Mouse (Mus musculus): ENCODE data around the gene Adamts20.

Adamts20 gene

DNA sequence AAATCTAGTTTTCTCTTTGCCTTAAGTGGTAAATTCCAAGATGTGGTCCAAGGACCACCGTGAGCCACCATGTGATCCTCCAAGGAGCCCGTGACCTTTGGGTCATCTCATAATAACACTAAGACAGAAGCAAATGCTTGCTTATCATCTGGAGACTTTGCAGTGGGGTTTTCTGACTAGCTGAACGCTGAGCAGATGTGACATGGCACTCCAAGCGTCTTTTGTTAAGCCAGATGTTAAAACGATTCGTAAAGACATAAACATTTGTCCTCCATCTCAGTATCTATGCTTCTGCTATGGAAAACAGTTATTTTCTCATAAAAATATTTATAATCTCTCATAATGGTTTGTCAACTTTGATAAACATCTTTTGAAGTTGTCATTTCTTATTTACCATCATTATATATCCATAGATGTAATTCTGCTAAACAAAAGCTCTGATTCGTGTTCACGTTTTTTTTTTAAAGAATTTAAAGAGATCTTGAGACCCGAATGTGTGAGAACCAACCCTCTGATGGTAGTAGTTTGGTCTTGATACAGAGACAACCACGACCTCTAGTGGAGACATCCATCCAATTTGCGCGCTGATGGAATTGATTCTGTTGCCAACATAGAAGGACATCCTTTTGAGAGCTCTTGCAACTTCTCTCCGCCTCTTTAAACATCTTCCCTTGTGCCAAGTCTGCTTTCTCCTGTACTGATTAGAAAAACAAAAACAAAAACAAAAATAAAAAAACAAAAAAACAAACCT lies 212.1 kb downstream of the Adamts20 start:
- no peak for DNase-seq (ENCODE audit: low spot score in 2 of 2)

DNA sequence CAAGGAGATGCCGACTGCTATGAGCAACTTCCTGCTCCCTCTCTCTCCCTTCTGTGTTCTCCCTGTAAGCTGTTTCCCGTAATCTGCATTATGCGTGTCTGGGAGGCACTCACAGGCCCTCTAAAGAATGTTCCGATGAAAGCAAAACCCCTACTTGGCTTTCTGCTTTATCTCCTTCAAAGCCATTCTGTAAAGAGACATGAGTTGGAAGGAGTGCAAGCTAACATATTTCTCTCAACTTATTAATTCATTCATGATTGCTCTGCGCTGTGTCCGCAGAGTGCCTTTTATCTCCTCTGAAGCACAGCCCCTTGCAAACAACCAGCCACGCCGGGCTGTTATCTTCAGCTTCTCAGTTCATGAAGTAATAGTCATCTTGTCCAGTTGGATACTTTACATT lies 215.5 kb downstream of the Adamts20 start:
- DNase-seq (ENCODE audit: low spot score in 2 of 2) = no peak

DNA sequence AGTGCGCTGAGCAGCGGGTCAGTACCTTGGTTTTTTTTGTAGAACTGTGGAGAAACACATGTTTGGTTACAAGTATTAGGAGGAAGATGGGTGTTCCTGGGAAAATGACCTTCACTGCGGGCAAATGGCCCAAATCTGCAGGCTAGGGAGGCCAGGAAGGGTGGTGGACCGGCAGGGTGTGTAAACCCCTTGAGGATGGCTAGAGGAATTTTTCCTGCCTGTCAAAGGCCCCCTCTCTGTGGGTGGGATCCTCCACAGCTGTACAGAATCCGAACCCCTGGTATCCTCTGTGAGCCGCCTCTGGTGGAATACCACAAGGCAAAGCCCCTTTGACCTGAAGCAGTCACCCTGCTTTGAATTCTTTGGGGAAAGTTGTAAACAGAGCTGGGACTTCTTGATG lies 216.8 kb downstream of the Adamts20 start:
- no peak for DNase-seq (ENCODE audit: low spot score in 2 of 2)

DNA sequence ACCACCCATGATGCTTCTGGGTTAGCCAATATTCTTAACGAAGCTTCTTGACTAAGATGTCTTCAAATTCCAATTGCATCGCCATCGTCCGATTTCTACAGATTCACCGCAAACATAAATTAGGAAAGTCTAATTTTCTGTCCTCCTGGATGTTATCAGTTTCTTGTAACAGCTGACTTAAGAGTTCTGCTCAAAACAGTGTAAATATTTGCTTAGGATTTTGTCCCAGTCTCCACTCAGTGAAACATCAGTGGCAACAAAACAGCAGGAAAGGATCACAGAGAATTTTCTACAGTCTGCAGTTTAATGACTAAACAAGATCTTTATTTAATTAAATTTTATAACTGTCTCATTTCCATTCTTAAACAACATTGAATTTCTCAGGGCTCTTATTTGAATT lies 218.5 kb downstream of the Adamts20 start:
- DNase-seq (ENCODE audit: low spot score in 2 of 2) = no peak

DNA sequence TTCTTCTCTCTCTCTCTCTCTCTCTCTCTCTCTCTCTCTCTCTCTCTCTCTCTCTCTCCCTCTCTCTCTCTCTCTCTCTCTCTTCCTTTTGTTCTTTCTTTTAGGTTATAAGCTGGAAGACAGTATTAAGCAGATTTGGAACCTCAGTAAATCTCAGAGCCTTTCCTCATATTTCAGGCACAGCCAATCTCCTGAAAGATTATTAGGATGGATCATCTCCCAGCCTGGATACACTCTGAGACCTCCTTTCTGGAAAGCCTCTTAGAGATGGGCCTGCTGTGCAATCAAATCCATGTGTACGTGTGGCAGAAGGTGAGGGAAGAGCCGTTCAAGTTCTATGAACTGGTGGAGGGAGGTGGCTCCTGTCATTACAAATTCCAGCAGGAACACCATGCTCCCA lies 220.9 kb downstream of the Adamts20 start:
- DNase-seq (ENCODE audit: low spot score in 2 of 2) = no peak

DNA sequence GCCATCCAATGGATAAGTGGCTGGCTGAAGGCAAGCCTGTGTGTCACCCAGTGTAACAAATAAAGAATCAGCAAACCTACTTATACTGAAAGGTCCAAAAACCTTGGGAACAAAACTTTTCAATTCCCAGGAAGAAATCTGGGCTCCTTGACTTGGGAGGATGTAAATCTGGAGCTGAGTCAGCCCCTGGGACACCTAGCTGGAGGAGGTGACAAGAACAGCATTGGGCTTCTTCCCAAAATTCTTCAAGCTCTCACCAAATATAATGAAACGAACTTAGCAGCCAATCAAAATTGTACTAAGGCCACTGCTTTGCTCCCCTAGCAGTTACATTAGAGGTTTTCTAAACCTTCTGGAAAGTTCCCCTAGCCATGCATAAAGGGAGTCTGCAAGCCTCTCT lies 223.1 kb downstream of the Adamts20 start:
- no peak for DNase-seq (ENCODE audit: low spot score in 2 of 2)

DNA sequence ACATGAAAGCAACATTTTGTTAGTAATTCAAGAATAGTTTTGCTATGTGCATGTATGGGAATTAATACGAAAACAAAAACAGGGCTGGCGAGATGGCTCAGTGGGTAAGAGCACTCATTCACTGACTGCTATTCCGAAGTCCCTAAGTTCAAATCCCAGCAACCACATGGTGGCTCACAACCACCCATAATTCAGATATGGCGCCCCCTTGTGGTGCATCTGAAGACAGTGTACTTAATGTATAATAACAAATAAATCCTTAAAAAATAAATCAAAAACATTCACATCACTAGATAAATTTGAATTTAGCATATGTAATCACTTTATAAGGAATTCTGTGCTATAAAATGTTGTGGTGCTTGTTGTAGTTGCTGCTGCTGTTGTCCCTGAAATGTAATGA lies 225.6 kb downstream of the Adamts20 start:
- no peak for DNase-seq (ENCODE audit: low spot score in 2 of 2)

DNA sequence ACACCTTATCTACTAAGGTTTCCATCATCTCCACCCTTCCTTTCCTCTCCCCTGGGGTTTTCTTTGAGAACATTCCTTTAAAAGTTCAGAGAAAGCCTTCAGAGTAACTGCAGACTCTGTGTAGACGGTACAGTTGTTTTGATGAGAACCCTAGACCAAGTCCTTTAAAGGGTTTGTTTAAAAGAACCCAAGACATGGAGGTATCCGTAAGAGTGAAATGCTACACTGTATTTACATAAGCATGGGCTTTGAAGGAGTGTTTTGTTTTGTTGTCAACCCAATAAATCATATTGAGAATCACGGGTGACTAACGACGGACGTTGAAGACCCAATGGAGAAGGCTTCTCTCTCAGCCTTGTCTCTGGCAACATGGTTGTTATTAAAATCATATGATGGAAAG lies 226.1 kb downstream of the Adamts20 start:
- no peak for DNase-seq (ENCODE audit: low spot score in 2 of 2)

DNA sequence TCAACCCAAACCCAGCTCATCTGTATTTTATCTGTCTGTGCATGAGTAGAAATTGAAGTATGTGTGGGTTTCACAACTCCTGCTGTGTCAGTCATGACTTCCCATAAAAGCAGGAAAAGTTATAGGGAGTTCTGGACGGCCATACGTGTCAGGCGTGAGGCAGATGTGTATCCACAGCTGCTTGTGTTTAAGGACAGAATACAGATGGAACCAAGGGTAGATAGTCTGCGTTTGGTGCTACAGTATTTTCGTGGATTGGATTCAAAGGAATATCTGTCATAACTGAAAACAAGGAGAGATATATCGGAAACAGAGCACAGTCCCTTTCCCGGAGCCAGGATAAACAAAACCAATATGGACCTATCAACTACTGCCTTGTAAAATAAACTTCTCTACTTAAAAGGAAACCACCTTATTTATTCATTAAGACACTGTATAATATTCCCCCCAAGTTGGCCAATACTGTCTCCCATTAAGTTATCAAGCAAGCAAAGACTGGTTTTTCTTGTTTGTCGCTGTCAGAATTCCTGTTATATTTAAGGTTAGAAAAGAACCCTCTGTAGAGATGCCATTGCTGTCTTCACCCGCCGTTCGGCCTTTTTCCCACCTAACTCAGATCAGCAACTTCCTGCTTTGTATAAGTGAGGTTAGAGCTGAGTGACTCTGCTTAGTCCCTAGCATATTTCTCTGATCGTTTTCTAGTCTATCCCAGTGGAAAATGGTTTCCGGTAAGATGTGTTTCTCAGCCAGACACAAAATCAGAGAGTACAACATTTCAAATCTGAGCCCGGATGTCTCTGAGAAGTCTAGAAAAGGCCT lies 227.0 kb downstream of the Adamts20 start:
- DNase-seq (ENCODE audit: low spot score in 2 of 2) = no peak

DNA sequence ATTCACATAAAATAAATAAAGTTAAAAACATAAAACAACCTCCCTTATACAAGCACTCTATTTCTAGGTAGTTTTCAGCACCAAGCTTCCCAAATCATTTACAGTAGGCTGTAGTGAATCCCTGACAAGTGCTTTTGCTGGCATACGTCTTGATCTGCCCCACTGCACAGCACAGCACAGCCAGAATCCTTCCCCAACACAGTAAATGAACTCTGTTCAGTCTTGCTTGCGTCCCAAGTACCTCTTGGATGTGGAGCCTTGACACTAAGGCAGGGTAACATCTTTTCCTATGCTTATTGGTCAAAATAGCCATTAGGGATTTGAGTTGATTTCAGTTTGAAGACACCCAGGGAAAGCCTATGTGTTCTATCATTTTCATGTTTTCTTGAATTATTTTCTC lies 228.5 kb downstream of the Adamts20 start:
- no peak for DNase-seq (ENCODE audit: low spot score in 2 of 2)

DNA sequence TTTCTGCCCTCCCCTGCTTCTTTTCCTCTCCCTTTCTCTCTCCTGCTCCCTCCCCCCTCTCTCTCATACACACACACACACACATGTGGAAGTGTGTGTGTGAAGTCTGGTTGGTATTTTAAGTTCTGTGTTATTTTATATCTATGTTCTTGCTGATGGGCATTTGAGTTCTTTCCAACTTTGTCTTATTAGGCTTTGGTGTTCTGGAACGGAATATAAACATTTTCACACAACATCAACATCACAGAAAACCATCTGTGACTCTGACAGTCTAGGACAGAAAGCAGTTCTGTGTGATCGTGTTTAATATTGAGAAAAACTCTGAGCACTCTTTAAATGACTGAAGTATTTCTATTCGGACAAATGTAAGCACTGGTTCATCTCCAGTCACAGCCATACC lies 229.1 kb downstream of the Adamts20 start:
- no peak for DNase-seq (ENCODE audit: low spot score in 2 of 2)

DNA sequence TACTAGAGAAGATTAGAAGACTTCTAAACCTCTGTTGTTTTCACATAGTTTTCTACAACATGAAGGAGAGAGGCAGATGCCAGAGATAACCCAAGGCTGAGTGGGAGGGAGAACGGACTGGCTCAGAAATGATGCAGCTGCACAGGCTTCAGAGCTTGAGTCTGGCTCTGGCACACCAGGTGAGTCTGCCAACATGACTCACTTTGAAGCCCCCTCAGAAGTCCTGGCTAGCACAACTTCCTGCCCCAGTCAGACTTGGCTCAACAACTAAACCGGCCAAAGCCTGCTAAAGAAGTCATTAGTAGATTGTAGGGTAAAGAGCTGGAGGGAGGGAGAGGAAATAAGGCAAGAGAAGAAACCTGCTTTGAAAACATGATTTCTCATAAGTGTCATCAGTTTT lies 230.0 kb downstream of the Adamts20 start:
- DNase-seq (ENCODE audit: low spot score in 2 of 2) = no peak

DNA sequence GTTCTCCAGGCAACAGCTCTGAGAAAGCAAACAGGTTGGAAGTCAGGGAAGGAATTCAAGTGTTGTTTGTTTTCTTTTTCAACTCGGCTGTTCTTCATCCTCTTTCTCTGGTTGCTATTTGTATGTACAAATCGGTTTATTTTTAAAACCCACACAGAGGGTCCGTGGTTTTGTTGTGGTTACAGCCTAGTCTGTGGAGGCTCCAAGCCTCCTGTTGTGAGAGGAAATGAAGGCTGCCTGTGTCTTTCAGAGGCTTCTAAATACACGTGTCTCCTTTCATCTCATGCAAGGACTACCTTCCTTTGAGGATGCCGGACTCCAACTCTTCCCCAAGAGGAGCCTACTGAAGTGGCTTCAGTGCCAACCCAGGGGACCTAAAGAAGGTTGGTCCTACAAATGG lies 234.0 kb downstream of the Adamts20 start:
- no peak for DNase-seq (ENCODE audit: low spot score in 2 of 2)

DNA sequence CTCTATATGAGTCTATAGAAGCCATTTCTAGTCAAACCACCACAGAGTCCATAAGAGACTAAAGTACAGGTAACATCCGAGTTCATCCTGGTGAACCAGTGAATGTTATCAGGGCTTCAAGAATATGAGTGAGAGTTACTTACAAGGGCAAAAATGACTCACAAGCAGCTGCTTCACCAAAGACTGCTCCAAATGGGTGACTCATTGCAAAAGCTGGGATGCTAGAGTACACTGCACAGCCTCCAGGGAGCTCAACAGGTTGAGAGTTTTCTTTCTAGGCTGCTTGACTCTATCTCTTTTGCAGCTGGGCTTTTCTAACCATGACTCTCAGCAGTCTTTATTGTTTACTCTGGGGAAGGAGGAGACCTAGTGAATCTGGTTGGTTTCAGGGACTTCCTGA lies 237.8 kb downstream of the Adamts20 start:
- DNase-seq (ENCODE audit: low spot score in 2 of 2) = no peak

DNA sequence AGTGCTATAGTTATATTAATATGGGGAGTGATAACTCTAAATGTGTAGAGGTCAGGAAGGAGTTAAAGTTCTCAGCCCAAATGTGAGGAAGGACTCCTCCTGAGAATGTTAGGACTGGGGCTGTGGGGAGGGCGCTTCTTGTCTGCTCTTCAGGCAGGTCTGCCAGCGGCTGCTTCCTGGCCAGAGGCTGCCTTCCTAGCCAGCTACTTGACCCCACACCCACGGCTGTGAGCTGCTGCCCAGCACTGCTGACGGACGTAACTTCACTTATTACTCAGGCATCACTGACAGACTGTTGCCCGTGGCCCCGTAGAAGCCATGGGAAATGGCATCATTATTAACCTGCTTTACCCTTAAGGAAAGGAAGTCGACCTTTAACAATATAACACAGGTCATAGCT lies 242.1 kb downstream of the Adamts20 start:
- no peak for DNase-seq (ENCODE audit: low spot score in 2 of 2)

DNA sequence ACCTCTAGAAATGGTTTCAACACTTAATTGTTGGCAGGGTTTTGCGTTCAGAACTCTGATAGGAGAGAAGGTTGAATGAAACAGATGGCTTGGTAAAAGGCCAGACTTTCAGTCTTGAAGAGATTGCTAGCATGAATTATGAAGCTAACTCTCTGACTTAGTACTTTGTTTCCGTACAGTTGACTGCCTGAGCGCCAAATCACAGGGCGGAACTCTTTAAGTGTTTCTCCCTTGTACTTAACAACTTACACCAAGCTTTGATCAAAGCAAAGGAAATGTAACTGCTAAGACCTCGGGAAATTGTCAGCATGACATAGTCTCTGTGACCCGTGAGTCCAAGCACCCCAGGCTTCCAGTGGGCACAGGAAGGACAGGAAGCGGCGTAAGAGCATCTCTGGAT lies 244.5 kb downstream of the Adamts20 start:
- no peak for DNase-seq (ENCODE audit: low spot score in 2 of 2)

Measured in spleen, postnatal 4 days (tissue).